Mouse (Mus musculus) cerebellum, adult 2 months (tissue): ENCODE measurements around the gene Rad1.
"Not testable (repeated sequence)": the region's sequence is repeated elsewhere in the genome, so short reads cannot be mapped to it uniquely, and the experiment has no call there.

ENCODE experiments used
- CTCF ChIP-seq: fragments of 200-500 bp; IDR thresholded peaks from 2 replicates; pipeline ENCODE4 v1.5.1; 2011; ENCODE audit warnings: low read depth, mild to moderate bottlenecking, control low read depth, low read length, moderate library complexity, borderline replicate concordance; ENCODE audit not compliant: insufficient read depth
- POLR2A ChIP-seq: fragments of 200-500 bp; IDR thresholded peaks from 2 replicates; pipeline ENCODE4 v1.6.1; 2011; ENCODE audit warnings: low read length, control low read depth, borderline replicate concordance; ENCODE audit not compliant: insufficient read depth

- TF ChIP-seq CTCF, POLR2A: not testable (repeated sequence)
Observed at GRCm38 (mm10) chr15:10533361-10533760, 47.5 kb downstream of the Rad1 start.
